Mouse (Mus musculus) limb, embryonic 10.5 days (tissue): ENCODE measurements at regions not wholly inside any gene's neighbourhood (a gene's known extent, or its start where the extent isn't known, plus 50 kb on each side); places are given as distances from the start of the nearest gene placed in this dataset. TPM values are rescaled to one million over a fixed set of nuclear protein-coding genes. Genes with fewer than 3 reads are reported as not detected.

Experiments
- DNase-seq: peaks from one replicate; pipeline ENCODE4 v3.0.0-alpha.2; 2017; ENCODE audit warnings: low spot score
- H3K27ac ChIP-seq: fragments of 300-500 bp; sonication (generic); 2 replicates; pipeline ENCODE4 v1.5.1; 2016; ENCODE audit warnings: mild to moderate bottlenecking
- H3K27me3 ChIP-seq: fragments of 300-500 bp; sonication (generic); 2 replicates; pipeline ENCODE4 v1.6.1; 2016; ENCODE audit warnings: low read depth, mild to moderate bottlenecking; ENCODE audit not compliant: poor library complexity, severe bottlenecking
- H3K36me3 ChIP-seq: fragments of 300-500 bp; sonication (generic); 2 replicates; pipeline ENCODE4 v1.6.1; 2016; ENCODE audit warnings: mild to moderate bottlenecking, moderate library complexity
- H3K4me1 ChIP-seq: fragments of 300-500 bp; sonication (generic); 2 replicates; pipeline ENCODE4 v1.6.1; 2016
- H3K4me3 ChIP-seq: fragments of 300-500 bp; sonication (generic); 2 replicates; pipeline ENCODE4 v1.5.1; 2016; ENCODE audit warnings: mild to moderate bottlenecking, moderate library complexity
- H3K9me3 ChIP-seq: fragments of 300-500 bp; sonication (generic); replicated peaks from 2 replicates; pipeline ENCODE4 v1.6.1; 2016; ENCODE audit warnings: mild to moderate bottlenecking
- WGBS: fragments of 180-500 bp; shearing (Covaris S2); methylation state at CpG from one replicate; pipeline ENCODE4 v1.1.7; 2016; 5-methylcytosine and 5-hydroxymethylcytosine counted together
- microRNA-seq: library from miRNA; unstranded; fragments of <30 nt; microRNA quantifications from one replicate; pipeline ENCODE4, GENCODE M21; 2017

- Histone ChIP-seq H3K9me3 (no peaks in the 10 kb centered on the region), H3K27me3 (no peaks in the 10 kb centered on the region), H3K4me1 (no peaks in the 10 kb centered on the region), H3K4me3 (no peak overlapping the region), H3K27ac (no peak overlapping the region), H3K36me3 (no peaks in the 10 kb centered on the region)
- WGBS: 86% methylated on average over 2 of the region's 2 CpGs
- no peak for DNase-seq
Measured at GRCm38 (mm10) chr17:82184261-82184660, 446.1 kb upstream of the Slc8a1 start.

GRCm38 (mm10) chr17:82171216-82171615 is 433.0 kb upstream of the Slc8a1 start:
- DNase-seq: no peak
- no peaks in the 10 kb centered on the region for H3K36me3 ChIP-seq
- 87% methylated on average over 1 of the region's 1 CpGs for WGBS
- no peaks in the 10 kb centered on the region for H3K4me1 ChIP-seq
- H3K9me3 ChIP-seq: no peaks in the 10 kb centered on the region
- no peak overlapping the region for H3K4me3 ChIP-seq
- no peak overlapping the region for H3K27ac ChIP-seq
- no peaks in the 10 kb centered on the region for H3K27me3 ChIP-seq

GRCm38 (mm10) chr17:82153446-82153845 is 415.3 kb upstream of the Slc8a1 start:
- Histone ChIP-seq H3K4me3 (no peak overlapping the region), H3K27me3 (no peaks in the 10 kb centered on the region), H3K36me3 (no peaks in the 10 kb centered on the region), H3K9me3 (no peaks in the 10 kb centered on the region), H3K27ac (no peak overlapping the region), H3K4me1 (peaks cover 3% of the 10 kb centered on the region; the same call in 1 of the 2 replicates)
- 50% methylated on average over 2 of the region's 2 CpGs for WGBS
- DNase-seq: no peak

GRCm38 (mm10) chr17:82134843-82135242 is 396.7 kb upstream of the Slc8a1 start:
- H3K27me3 ChIP-seq: no peaks in the 10 kb centered on the region
- no peak overlapping the region for H3K27ac ChIP-seq
- no peak overlapping the region for H3K4me3 ChIP-seq
- no peak for DNase-seq
- no peaks in the 10 kb centered on the region for H3K4me1 ChIP-seq
- 91% methylated on average over 3 of the region's 3 CpGs for WGBS
- no peaks in the 10 kb centered on the region for H3K9me3 ChIP-seq
- H3K36me3 ChIP-seq: no peaks in the 10 kb centered on the region

- WGBS: 91% methylated on average over 3 of the region's 3 CpGs
- no peaks in the 10 kb centered on the region for H3K36me3 ChIP-seq
- no peak overlapping the region for H3K27ac ChIP-seq
- no peak overlapping the region for H3K4me3 ChIP-seq
- H3K9me3 ChIP-seq: no peaks in the 10 kb centered on the region
- no peaks in the 10 kb centered on the region for H3K27me3 ChIP-seq
- H3K4me1 ChIP-seq: no peaks in the 10 kb centered on the region
- no peak for DNase-seq
Measured at GRCm38 (mm10) chr17:82132941-82133340, 394.8 kb upstream of the Slc8a1 start.

GRCm38 (mm10) chr17:82087141-82087540 is 349.0 kb upstream of the Slc8a1 start:
- Histone ChIP-seq H3K9me3 (no peaks in the 10 kb centered on the region), H3K27me3 (no peaks in the 10 kb centered on the region), H3K27ac (no peak overlapping the region), H3K4me3 (no peak overlapping the region), H3K36me3 (no peaks in the 10 kb centered on the region), H3K4me1 (no peaks in the 10 kb centered on the region)
- 88% methylated on average over 3 of the region's 3 CpGs for WGBS
- no peak for DNase-seq

GRCm38 (mm10) chr17:82080301-82080700 is 342.1 kb upstream of the Slc8a1 start:
- no peaks in the 10 kb centered on the region for H3K27me3 ChIP-seq
- H3K4me1 ChIP-seq: no peaks in the 10 kb centered on the region
- no peaks in the 10 kb centered on the region for H3K9me3 ChIP-seq
- H3K4me3 ChIP-seq: no peak overlapping the region
- DNase-seq: no peak
- no peak overlapping the region for H3K27ac ChIP-seq
- no peaks in the 10 kb centered on the region for H3K36me3 ChIP-seq

Small RNAs in the stretch of these regions (microRNA-seq; reads per million reads assigned to microRNA genes)
- not detected for gene Gm23400
- not detected for gene Gm27359
